Mouse (Mus musculus) myocyte (in vitro differentiated cells): ENCODE data around the gene Klhl25.

ENCODE experiments used
- MAX ChIP-seq: IDR thresholded peaks from one replicate; pipeline ENCODE4 v1.6.1; 2011; ENCODE audit warnings: low read depth, mild to moderate bottlenecking, control low read depth
- MYOD1 ChIP-seq, 3 experiments: IDR thresholded peaks; one replicate each; pipeline ENCODE4 v1.6.1; 2011; ENCODE audit warnings: control low read depth in 2 of 3, low read depth in 2 of 3, mild to moderate bottlenecking in 2 of 3, moderate library complexity in 1 of 3; ENCODE audit not compliant: insufficient read length in 2 of 3, control insufficient read depth in 1 of 3
- MYOG ChIP-seq, 3 experiments: IDR thresholded peaks; one replicate each; pipeline ENCODE4 v1.6.1; 2011; ENCODE audit warnings: control low read depth in 2 of 3, low read depth in 2 of 3, mild to moderate bottlenecking in 2 of 3; ENCODE audit not compliant: insufficient read length in 2 of 3, control insufficient read depth in 1 of 3, insufficient read depth in 1 of 3
- POLR2A ChIP-seq: IDR thresholded peaks from one replicate; pipeline ENCODE4 v1.6.1; 2011; ENCODE audit warnings: low read depth, mild to moderate bottlenecking, control low read depth, moderate library complexity; ENCODE audit not compliant: insufficient read length
- USF1 ChIP-seq: IDR thresholded peaks from one replicate; pipeline ENCODE4 v1.6.1; 2011; ENCODE audit warnings: low read depth, mild to moderate bottlenecking, control low read depth, moderate library complexity

GRCm38 (mm10) chr7:75905145-75905544 lies 57.0 kb downstream of the Klhl25 start:
- TF ChIP-seq MYOG (IDR thresholded peaks at IDR 0.05; ENCODE audit: control insufficient read depth in 1 of 3, insufficient read depth in 1 of 3, insufficient read length in 2 of 3, low read depth in 2 of 3) (no peak), POLR2A (no peak), MAX (no peak), MYOD1 (IDR thresholded peaks at IDR 0.05; ENCODE audit: control insufficient read depth in 1 of 3, insufficient read length in 2 of 3, low read depth in 2 of 3) (no peak), USF1 (no peak)
